Mouse (Mus musculus) hindbrain, embryonic 12.5 days (tissue): ENCODE data around the gene Tmem18. TPM values are rescaled to one million over a fixed set of nuclear protein-coding genes. Genes with fewer than 3 reads are reported as not detected.

Experiments
- ATAC-seq: fragments of 200-750 bp; cut with Nextera tagmentation; 2 replicates; pipeline ENCODE4 v1.8.0; 2017; ENCODE audit warnings: moderate TSS enrichment; ENCODE audit not compliant: low FRiP score
- H3K27ac ChIP-seq: fragments of 300-500 bp; sonication (generic); 2 replicates; pipeline ENCODE4 v1.5.1; 2016; ENCODE audit warnings: mild to moderate bottlenecking
- H3K27me3 ChIP-seq: fragments of 300-500 bp; sonication (generic); 2 replicates; pipeline ENCODE4 v1.6.1; 2016; ENCODE audit warnings: mild to moderate bottlenecking
- H3K36me3 ChIP-seq: fragments of 300-500 bp; sonication (generic); 2 replicates; pipeline ENCODE4 v1.6.1; 2016; ENCODE audit warnings: mild to moderate bottlenecking
- H3K4me1 ChIP-seq: fragments of 300-500 bp; sonication (generic); 2 replicates; pipeline ENCODE4 v1.6.1; 2016
- H3K4me2 ChIP-seq: fragments of 300-500 bp; sonication (generic); replicated peaks from 2 replicates; pipeline ENCODE4 v1.6.1; 2016; ENCODE audit warnings: mild to moderate bottlenecking
- H3K4me3 ChIP-seq: fragments of 300-500 bp; sonication (generic); 2 replicates; pipeline ENCODE4 v1.5.1; 2016; ENCODE audit warnings: mild to moderate bottlenecking
- H3K9ac ChIP-seq: fragments of 300-500 bp; sonication (generic); 2 replicates; pipeline ENCODE4 v1.6.1; 2016; ENCODE audit warnings: mild to moderate bottlenecking, moderate library complexity
- H3K9me3 ChIP-seq: fragments of 300-500 bp; sonication (generic); replicated peaks from 2 replicates; pipeline ENCODE4 v1.6.1; 2016; ENCODE audit warnings: mild to moderate bottlenecking
- WGBS: fragments of 180-500 bp; shearing (Covaris S2); methylation state at CpG from one replicate; pipeline ENCODE4 v1.1.7; 2016; 5-methylcytosine and 5-hydroxymethylcytosine counted together
- polyA plus RNA-seq: library from polyadenylated mRNA; unstranded; fragments of >200 nt; fragmentation: Nextera tagmentation; extraction: Ambion mirVana; gene quantifications from 2 replicates; pipeline ENCODE4 v1.2.1, GENCODE M21; 2016

The Tmem18 gene
- polyA plus RNA-seq, result 28.1 and 30.0 TPM in 2 replicates

DNA sequence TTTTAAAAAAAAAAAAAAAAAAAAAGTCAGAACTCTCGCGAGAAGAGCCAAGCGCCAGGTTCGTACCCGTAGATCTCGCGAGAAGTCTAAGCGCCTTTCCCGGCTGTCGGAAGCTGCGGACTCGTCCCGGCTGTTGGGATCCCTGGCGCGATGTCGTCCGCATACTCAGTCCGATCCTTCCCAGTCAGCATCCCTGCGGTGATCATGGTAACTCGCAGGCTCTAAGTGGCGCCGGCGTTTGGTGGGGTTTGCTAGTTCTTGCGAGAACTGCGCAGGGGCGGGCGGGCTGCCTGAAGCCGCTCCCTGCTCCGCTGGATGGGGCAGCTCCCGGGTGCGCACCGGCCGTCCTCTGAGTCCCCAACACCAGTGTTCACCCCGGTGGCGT lies at the start of gene Tmem18:
TSS of gene Tmem18 (plus strand) at position 71 of the 385 bp plus-strand sequence.
- under 1% methylated on average over 35 of the region's 35 CpGs for WGBS
- H3K4me2 ChIP-seq, result peak within 1 kb of the TSS; percentile 83
- H3K27me3 ChIP-seq, result no peaks in the 10 kb centered on the region; the same call in 1 of the 2 replicates
- peak; percentile 95 for ATAC-seq
- peaks cover 12% of the 10 kb centered on the region for H3K4me1 ChIP-seq
- H3K9me3 ChIP-seq, result no peaks in the 10 kb centered on the region
- H3K27ac ChIP-seq, result peak within 1 kb of the TSS; percentile 92
- H3K9ac ChIP-seq, result peak within 1 kb of the TSS; percentile 81
- peaks cover 19% of the 10 kb centered on the region for H3K36me3 ChIP-seq
- peak within 1 kb of the TSS; percentile 66 for H3K4me3 ChIP-seq

DNA sequence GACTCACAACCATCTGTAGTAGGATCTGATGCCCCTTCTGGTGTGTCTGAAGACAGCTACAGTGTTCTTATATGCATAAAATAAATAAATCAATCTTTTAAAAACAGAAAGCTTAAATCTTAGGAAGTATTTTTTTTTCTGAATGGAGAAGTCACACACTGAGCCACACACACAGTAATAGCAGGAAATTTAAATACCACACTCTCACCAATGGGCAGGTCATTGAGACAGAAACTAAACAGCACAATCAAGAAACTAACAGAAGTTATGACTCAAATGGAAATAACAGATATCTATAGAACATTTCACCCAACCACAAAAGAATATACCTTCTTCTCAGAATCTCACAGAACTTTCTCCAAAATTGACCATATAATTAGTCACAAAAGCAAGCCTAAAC lies 26.9 kb upstream of the Tmem18 start:
- Histone ChIP-seq H3K9ac (no peak overlapping the region), H3K9me3 (no peaks in the 10 kb centered on the region), H3K4me1 (0 out of 2 replicates have a peak, but pooled peaks cover 3% of the 10 kb centered on the region), H3K36me3 (no peaks in the 10 kb centered on the region), H3K4me3 (no peak overlapping the region), H3K27me3 (no peaks in the 10 kb centered on the region), H3K27ac (no peak overlapping the region), H3K4me2 (no peak overlapping the region)
- no peak for ATAC-seq

DNA sequence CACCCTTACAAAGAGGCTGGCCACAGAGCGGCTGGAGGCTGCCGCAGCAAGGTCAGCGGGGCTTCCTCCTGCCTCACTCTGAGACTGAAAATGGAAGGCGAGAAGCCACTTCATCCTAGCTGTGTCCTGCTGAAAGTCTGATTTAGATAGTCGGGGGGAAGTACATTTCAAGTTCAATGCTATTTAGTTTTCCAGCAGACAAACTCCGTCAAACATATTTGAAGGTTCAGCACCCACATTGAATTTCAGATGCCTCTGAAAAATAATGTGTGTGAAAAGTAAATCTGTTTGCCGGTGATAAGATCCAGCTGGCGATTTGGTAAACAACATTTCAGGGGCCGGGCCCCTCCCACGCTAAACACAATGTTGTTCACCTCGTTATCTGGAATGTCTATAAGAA lies 22.8 kb upstream of the Tmem18 start:
- no peaks in the 10 kb centered on the region for H3K27me3 ChIP-seq
- 25% methylated on average over 11 of the region's 11 CpGs for WGBS
- no peaks in the 10 kb centered on the region for H3K9me3 ChIP-seq
- H3K36me3 ChIP-seq, result no peaks in the 10 kb centered on the region
- 0 out of 2 replicates have a peak, but pooled peaks cover 3% of the 10 kb centered on the region for H3K4me1 ChIP-seq
- ATAC-seq, result no peak
- H3K27ac ChIP-seq, result no peak overlapping the region
- H3K4me3 ChIP-seq, result no peak overlapping the region
- no peak overlapping the region for H3K9ac ChIP-seq
- no peak overlapping the region; the same call in 1 of the 2 replicates for H3K4me2 ChIP-seq

DNA sequence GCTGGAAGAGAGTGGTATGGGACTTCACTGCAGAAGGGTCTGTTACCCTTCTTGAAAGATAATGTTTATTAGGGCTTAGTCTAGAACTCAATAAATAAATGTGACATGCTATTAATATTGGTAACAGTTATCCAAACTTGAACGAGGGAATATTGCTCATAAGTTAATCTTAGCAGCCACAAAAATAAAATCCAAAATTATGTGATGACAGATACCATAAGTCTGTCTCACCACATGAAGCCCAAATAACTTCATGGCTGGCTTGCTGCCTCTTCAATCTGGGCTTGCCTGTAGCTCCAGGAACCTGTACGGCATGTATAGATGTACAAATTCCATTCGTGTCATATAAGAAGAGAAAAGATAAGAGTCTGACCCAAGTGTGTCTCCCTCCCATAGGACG lies 12.2 kb upstream of the Tmem18 start:
- Histone ChIP-seq H3K9ac (no peak overlapping the region), H3K27ac (no peak overlapping the region), H3K4me1 (no peaks in the 10 kb centered on the region), H3K4me2 (no peak overlapping the region), H3K36me3 (no peaks in the 10 kb centered on the region), H3K4me3 (no peak overlapping the region), H3K9me3 (no peaks in the 10 kb centered on the region), H3K27me3 (no peaks in the 10 kb centered on the region)
- 88% methylated on average over 4 of the region's 4 CpGs for WGBS
- no peak for ATAC-seq

DNA sequence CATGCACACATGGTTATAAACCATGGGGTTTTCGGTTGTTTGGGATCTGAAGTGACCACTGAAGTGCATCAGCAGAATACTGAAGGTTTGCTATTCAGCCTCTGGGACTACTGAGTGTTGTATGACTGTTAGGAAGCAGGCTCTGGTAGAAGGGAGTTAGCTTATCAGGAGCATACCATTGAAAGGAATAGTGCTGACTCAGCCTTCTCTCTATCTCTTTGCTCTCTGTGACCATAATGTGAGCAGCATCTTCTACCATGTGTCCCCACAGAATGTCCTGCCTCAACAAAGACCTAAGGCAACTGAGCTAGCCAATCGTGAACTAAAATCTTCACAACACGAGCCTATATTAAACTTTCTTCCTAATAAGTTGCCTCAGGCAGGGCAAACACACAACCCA lies 8.3 kb upstream of the Tmem18 start:
- no peak overlapping the region for H3K4me3 ChIP-seq
- no peak overlapping the region for H3K4me2 ChIP-seq
- no peaks in the 10 kb centered on the region for H3K36me3 ChIP-seq
- H3K27me3 ChIP-seq, result no peaks in the 10 kb centered on the region
- 84% methylated on average over 3 of the region's 3 CpGs for WGBS
- H3K9me3 ChIP-seq, result no peaks in the 10 kb centered on the region
- H3K4me1 ChIP-seq, result no peaks in the 10 kb centered on the region
- H3K9ac ChIP-seq, result no peak overlapping the region
- no peak for ATAC-seq
- H3K27ac ChIP-seq, result no peak overlapping the region

DNA sequence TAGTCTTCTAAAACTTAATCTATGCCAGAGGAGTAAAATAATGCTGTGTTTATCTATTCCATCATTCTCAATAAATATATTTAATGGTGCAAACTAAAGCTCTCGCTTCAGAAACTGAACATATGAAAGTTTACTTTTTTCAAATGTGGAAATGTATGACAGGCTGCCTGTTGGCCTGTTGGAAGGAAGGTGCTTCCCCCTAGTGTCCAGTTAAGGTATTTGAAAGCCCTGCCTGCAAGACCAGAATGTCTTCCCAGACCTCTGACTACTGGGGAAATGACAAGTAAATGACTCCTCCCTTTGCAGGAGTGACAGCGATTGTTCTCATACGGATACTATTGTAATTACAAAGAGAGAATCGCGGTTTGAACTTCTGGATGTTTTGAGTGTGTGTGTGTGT lies 6.2 kb upstream of the Tmem18 start:
- WGBS, result 18% methylated on average over 5 of the region's 5 CpGs
- Histone ChIP-seq H3K27ac (no peak overlapping the region), H3K9me3 (no peaks in the 10 kb centered on the region), H3K4me2 (no peak overlapping the region), H3K27me3 (no peaks in the 10 kb centered on the region; the same call in 1 of the 2 replicates), H3K9ac (no peak overlapping the region), H3K4me1 (no peaks in the 10 kb centered on the region), H3K4me3 (no peak overlapping the region), H3K36me3 (no peaks in the 10 kb centered on the region)
- no peak for ATAC-seq

DNA sequence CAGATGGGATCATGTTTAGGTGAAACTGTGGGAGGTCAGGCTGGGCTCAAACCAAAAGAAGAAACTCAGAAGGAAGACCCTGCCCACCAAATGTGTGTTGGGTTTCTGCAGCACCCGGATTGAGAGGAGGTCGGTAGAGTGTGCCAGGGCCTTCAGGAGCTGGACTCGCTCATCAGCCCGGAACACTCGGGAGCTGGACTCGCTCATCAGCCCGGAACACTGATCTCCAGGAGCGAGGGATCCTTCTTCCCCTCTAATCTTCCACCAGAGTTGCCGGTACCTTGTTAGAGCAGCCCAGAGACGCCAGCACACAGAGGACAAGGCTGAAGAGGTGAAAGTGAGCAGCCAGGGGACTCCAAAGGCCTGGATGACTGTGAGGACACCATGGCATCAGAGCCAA lies 2.9 kb upstream of the Tmem18 start:
- Histone ChIP-seq H3K9ac (no peak overlapping the region), H3K9me3 (no peaks in the 10 kb centered on the region)
- WGBS, result 87% methylated on average over 10 of the region's 10 CpGs

DNA sequence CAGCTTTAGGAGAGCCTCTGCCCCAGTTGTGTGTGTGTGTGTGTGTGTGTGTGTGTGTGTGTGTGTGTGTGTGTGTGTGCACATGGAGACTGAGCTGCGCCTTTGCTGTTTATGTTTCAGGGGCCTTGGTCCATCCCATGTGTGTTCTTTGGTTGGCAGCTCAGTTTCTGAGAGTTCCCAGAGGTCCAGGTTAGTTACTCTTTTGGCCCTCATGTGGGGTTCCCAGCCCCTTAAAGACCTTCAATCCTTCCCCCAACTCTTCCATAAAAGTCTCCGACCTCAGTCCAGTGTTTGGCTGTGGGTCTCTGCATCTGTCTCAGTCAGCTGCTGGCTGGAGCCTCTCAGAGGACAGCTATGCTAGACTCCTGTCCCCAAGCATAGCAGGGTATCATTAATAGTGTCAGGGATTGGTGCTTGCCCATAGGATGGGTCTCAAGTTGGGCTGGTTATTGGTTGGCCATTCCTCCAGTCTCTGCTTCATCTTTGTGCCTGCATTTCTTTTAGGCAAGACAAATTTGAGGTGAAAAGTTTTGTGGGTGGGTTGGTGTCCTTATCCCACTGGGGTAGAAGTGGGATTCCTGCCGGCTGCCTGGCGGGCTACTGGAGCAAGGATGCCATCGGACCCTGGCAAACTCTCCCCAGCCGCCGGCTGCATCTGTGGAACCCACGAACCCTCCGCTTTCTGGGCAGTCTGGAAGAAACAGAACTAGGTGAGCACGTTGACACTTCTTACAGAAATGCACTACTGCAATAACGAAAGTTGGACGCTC lies 455 bp upstream of the Tmem18 start:
- H3K4me3 ChIP-seq, result peak overlapping the region; percentile 66
- no peak overlapping the region for H3K27ac ChIP-seq
- 14% methylated on average over 12 of the region's 12 CpGs for WGBS

More for the DNA sequence above, 2.9 kb upstream of the Tmem18 start:
- no peak for ATAC-seq
- Histone ChIP-seq H3K36me3 (no peaks in the 10 kb centered on the region), H3K27ac (no peak overlapping the region), H3K4me1 (peaks cover 12% of the 10 kb centered on the region), H3K4me2 (no peak overlapping the region), H3K27me3 (no peaks in the 10 kb centered on the region; the same call in 1 of the 2 replicates), H3K4me3 (no peak overlapping the region)

DNA sequence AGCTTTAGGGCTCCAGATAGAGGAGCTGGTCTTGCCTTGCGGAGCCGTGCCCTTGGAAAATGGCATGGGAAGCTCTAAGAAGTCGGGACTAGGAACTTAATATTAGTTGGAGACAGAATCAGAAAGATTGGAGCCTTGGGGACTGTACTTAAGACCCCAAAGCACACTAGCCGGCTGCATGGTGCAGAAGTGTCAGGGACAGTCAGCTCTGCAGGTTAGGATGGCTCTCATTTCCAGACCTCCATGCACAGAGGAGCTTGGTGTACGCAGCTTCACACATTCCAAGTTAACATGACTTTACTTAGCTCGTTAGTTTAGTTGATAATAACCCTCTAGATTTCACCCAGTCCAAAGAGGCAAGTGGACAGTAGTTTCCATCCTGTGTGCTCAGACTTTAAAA lies 637 bp downstream of the Tmem18 start:
- H3K36me3 ChIP-seq, result peaks cover 21% of the 10 kb centered on the region
- peaks cover 12% of the 10 kb centered on the region for H3K4me1 ChIP-seq
- H3K4me2 ChIP-seq, result peak overlapping the region; percentile 83
- no peaks in the 10 kb centered on the region; the same call in 1 of the 2 replicates for H3K27me3 ChIP-seq
- WGBS, result 14% methylated on average over 6 of the region's 6 CpGs
- H3K9ac ChIP-seq, result peak overlapping the region; percentile 81
- no peaks in the 10 kb centered on the region for H3K9me3 ChIP-seq
- peak overlapping the region; percentile 92; the same call in 1 of the 2 replicates for H3K27ac ChIP-seq
- peak; percentile 47 for ATAC-seq
- peak overlapping the region; percentile 66 for H3K4me3 ChIP-seq

More for the DNA sequence above, 455 bp upstream of the Tmem18 start:
- Histone ChIP-seq H3K9ac (peak overlapping the region; percentile 81), H3K36me3 (peaks cover 14% of the 10 kb centered on the region), H3K27me3 (no peaks in the 10 kb centered on the region; the same call in 1 of the 2 replicates), H3K9me3 (no peaks in the 10 kb centered on the region), H3K4me1 (peaks cover 12% of the 10 kb centered on the region), H3K4me2 (peak overlapping the region; percentile 83)
- ATAC-seq, result peak; percentile 66

DNA sequence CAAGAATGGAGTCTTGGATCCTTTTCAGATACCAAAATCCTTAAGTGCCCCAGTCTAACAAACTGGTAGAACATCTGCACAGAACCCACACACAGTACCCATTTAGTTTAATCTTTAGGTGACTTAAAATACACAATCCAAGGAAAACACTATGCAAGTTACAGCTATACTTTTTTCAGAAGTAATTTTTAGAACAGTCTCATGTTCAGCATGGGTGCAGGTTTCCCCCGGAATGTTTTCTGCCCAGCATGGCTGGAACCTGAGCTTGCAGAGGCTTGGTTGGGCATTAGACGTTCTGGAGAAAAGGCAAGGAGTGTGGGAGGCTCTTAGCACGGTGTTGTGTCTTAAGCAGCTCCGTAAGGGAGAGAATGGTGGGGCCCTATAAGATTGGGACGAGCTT lies 7.6 kb downstream of the Tmem18 start:
- H3K4me1 ChIP-seq, result no peaks in the 10 kb centered on the region
- H3K27me3 ChIP-seq, result no peaks in the 10 kb centered on the region
- H3K4me2 ChIP-seq, result no peak overlapping the region
- WGBS, result 89% methylated on average over 5 of the region's 5 CpGs
- no peak overlapping the region for H3K27ac ChIP-seq
- peaks cover 38% of the 10 kb centered on the region for H3K36me3 ChIP-seq
- ATAC-seq, result no peak
- H3K9ac ChIP-seq, result no peak overlapping the region
- no peaks in the 10 kb centered on the region for H3K9me3 ChIP-seq
- H3K4me3 ChIP-seq, result no peak overlapping the region

DNA sequence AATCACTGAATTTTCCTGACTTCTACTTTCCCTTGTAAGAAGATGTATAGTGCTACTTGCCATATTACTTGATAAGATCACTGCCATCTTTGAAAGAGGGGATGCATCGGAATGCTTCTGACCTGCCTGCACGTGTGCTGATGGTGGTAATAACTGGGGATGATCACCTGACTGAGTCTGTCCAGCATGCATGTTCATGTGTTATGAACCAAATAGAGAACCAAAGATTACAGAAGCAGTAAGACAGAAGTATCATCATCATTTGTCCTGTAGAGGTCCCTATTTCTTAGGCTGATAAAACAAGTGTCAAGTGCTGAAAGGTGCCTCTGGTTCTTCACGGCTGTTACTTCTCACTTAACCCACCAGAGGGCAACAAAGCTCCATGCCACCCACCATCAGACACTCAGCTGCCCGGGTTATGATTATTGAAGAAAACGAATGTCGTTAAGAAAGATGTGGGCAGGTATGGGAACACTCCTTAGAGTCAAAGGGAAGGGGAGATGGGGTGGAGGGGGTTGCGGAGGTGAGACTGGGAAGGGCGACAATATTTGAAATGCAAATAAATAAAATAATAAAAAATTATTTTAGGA lies 12.7 kb downstream of the Tmem18 start:
- Histone ChIP-seq H3K4me3 (no peak overlapping the region), H3K27ac (no peak overlapping the region), H3K36me3 (0 out of 2 replicates have a peak, but pooled peaks cover 5% of the 10 kb centered on the region), H3K4me1 (no peaks in the 10 kb centered on the region), H3K4me2 (no peak overlapping the region), H3K9me3 (no peaks in the 10 kb centered on the region), H3K27me3 (0 out of 2 replicates have a peak, but pooled peaks cover 3% of the 10 kb centered on the region), H3K9ac (no peak overlapping the region)
- WGBS, result 39% methylated on average over 7 of the region's 8 CpGs
- no peak for ATAC-seq

DNA sequence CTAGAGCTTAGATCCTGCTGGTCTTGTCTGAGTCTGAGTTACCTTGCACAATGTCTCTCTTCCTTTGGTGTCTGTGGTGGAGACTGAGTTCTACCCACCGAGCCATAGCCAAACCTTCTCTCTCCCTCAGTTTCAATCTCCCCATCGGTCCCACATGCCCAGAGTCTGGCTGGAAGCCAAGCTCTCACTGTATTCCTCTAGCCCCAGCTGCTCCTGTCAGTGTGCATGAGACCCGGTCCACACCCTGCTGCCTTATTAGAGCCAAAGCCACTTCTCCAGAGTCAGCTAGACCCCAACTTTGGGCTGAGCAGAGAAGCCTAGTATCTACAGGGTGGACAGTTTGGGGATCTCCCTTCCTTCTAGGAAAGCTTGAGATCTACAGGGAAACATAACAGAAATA lies 14.7 kb downstream of the Tmem18 start:
- H3K9ac ChIP-seq, result no peak overlapping the region
- 59% methylated on average over 3 of the region's 3 CpGs for WGBS
- H3K27me3 ChIP-seq, result 0 out of 2 replicates have a peak, but pooled peaks cover 3% of the 10 kb centered on the region
- no peak overlapping the region for H3K4me2 ChIP-seq
- no peak for ATAC-seq
- H3K9me3 ChIP-seq, result no peaks in the 10 kb centered on the region
- H3K36me3 ChIP-seq, result no peaks in the 10 kb centered on the region
- no peak overlapping the region for H3K4me3 ChIP-seq
- H3K4me1 ChIP-seq, result 0 out of 2 replicates have a peak, but pooled peaks cover 2% of the 10 kb centered on the region
- no peak overlapping the region for H3K27ac ChIP-seq
